Mouse (Mus musculus): ENCODE results near the gene Rtl6. TPM values are rescaled to one million over a fixed set of nuclear protein-coding genes. Genes with fewer than 3 reads are reported as not detected.

Rtl6 gene
- polyA plus RNA-seq, 1 experiment = 6.9 TPM

DNA sequence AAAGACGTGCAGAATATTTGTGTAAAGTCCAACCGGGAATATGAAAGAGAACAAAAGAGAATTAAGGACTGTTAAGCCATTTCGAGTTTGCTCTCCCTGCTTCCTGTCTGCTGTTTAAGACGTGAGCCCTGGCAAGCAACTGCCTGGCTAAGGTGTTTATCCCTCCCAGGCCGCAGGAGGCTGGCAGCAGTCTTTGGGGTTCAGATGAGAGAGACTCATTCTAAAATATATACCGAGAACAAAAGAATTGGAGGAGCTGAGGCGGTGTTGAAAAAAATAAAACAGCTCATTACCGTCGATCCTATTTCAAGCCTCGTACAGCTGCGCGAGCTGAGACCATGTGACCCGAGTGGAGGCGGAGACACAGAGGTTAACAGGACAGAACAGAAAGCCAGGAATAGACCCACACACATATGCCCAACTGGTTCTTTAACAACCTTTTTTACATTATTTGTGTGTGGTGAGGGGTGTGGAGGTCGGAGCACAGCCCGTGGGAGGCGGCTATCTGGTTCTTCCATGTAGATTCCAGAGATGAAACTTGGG is 9.0 kb upstream of the Rtl6 start:
- H3K4me1 ChIP-seq (ENCODE audit: control insufficient read depth, insufficient read depth, low read length) = no peaks in the 10 kb centered on the region
- 59% methylated on average over 17 of the region's 17 CpGs for WGBS
- H3K36me3 ChIP-seq (ENCODE audit: control insufficient read depth, insufficient read depth, low read length) = no peaks in the 10 kb centered on the region
- no peaks in the 10 kb centered on the region for H3K27me3 ChIP-seq (replicated peaks; ENCODE audit: control insufficient read depth, insufficient read depth, low read length)
- H3K4me3 ChIP-seq (ENCODE audit: insufficient read depth, low read depth, low read length) = no peak overlapping the region
- TF ChIP-seq POLR2A (IDR thresholded peaks at IDR 0.05; ENCODE audit: low read depth, low read length) (no peak), CTCF (conservative IDR thresholded peaks at IDR 0.05; ENCODE audit: insufficient read depth, insufficient read length, low read depth, low read length) (no peak)
- DNase-seq = no peak
- H3K27ac ChIP-seq (ENCODE audit: insufficient read depth, low read depth, low read length) = no peak overlapping the region

DNA sequence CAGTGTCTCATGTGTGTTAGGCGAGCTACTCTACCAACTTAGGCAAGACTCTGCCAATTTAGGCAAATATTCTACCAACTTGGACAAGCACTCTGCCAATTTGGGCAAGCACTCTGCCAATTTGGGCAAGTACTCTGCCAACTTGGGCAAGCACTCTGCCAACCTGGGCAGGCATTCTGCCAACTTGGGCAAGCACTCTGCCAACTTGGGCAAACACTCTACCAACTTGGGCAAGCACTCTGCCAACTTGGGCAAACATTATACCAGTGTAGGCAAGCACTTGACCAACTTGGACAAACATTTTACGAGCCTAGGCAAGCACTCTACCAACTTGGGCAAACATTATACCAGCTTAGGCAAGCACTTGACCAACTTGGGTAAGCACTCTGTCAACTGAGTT is 3.9 kb upstream of the Rtl6 start:
- WGBS = 68% methylated on average over 2 of the region's 2 CpGs
- H3K27me3 ChIP-seq (replicated peaks; ENCODE audit: control insufficient read depth, insufficient read depth, low read length) = no peaks in the 10 kb centered on the region
- peak; percentile 93 for DNase-seq

DNA sequence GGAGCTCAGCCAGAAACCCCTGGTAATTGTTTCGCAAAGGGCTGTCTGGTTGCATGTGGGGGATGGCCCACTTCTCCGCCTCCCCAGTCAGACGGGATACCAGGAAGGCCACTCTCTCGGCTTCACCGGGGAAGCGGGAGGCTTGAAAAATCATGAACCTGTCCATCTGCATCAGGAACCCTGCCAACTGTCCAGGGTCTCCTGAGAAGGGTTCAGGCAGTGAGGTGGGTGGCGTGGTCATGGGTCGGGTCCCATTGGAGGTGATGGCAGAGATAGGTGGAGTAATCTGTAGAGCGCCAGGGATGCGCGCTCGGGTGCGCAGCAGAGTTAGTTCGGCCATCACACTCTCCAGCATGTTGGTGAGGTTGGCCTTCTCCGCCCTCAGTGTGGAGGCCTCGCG is 949 bp downstream of the Rtl6 start:
- no peak for DNase-seq
- H3K27ac ChIP-seq (ENCODE audit: insufficient read depth, low read depth, low read length) = no peak overlapping the region
- WGBS = 97% methylated on average over 17 of the region's 17 CpGs
- no peak overlapping the region for H3K4me3 ChIP-seq (ENCODE audit: insufficient read depth, low read depth, low read length)
- no peaks in the 10 kb centered on the region for H3K36me3 ChIP-seq (ENCODE audit: control insufficient read depth, insufficient read depth, low read length)
- 0 out of 2 replicates have a peak, but pooled peaks cover 3% of the 10 kb centered on the region for H3K4me1 ChIP-seq (ENCODE audit: control insufficient read depth, insufficient read depth, low read length)
- no peaks in the 10 kb centered on the region for H3K27me3 ChIP-seq (replicated peaks; ENCODE audit: control insufficient read depth, insufficient read depth, low read length)
- TF ChIP-seq POLR2A (IDR thresholded peaks at IDR 0.05; ENCODE audit: low read depth, low read length) (no peak), CTCF (conservative IDR thresholded peaks at IDR 0.05; ENCODE audit: insufficient read depth, insufficient read length, low read depth, low read length) (no peak)

More for the DNA sequence above, 3.9 kb upstream of the Rtl6 start:
- no peaks in the 10 kb centered on the region for H3K36me3 ChIP-seq (ENCODE audit: control insufficient read depth, insufficient read depth, low read length)
- H3K4me1 ChIP-seq (ENCODE audit: control insufficient read depth, insufficient read depth, low read length) = 0 out of 2 replicates have a peak, but pooled peaks cover 3% of the 10 kb centered on the region
- no peak for TF ChIP-seq CTCF (conservative IDR thresholded peaks at IDR 0.05; ENCODE audit: insufficient read depth, insufficient read length, low read depth, low read length)
- no peak for TF ChIP-seq POLR2A (IDR thresholded peaks at IDR 0.05; ENCODE audit: low read depth, low read length)
- no peak overlapping the region for H3K27ac ChIP-seq (ENCODE audit: insufficient read depth, low read depth, low read length)
- H3K4me3 ChIP-seq (ENCODE audit: insufficient read depth, low read depth, low read length) = no peak overlapping the region

DNA sequence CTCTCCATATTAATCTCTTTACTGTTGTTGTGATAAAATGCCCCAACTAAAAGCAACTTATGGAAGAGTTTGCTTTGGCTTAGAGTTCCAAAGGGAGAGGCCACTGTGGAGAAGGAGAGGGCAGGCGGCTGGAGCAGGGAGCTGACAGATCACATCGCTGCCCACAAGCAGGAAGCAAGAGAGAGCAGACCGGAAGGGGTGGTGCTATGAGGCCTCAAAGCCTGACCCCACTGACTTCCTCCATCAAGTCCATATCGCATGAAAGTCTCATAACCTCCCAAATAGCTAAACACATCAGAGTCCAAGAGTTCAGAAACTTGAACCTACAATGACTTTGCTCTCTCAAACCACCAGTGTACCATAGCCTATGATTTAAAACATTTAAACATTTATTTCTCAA is 6.6 kb downstream of the Rtl6 start:
- no peak overlapping the region for H3K4me3 ChIP-seq (ENCODE audit: insufficient read depth, low read depth, low read length)
- 55% methylated on average over 4 of the region's 4 CpGs for WGBS
- H3K4me1 ChIP-seq (ENCODE audit: control insufficient read depth, insufficient read depth, low read length) = 0 out of 2 replicates have a peak, but pooled peaks cover 3% of the 10 kb centered on the region
- no peaks in the 10 kb centered on the region for H3K27me3 ChIP-seq (replicated peaks; ENCODE audit: control insufficient read depth, insufficient read depth, low read length)
- no peak overlapping the region for H3K27ac ChIP-seq (ENCODE audit: insufficient read depth, low read depth, low read length)
- H3K36me3 ChIP-seq (ENCODE audit: control insufficient read depth, insufficient read depth, low read length) = no peaks in the 10 kb centered on the region
- no peak for DNase-seq
- no peak for TF ChIP-seq CTCF (conservative IDR thresholded peaks at IDR 0.05; ENCODE audit: insufficient read depth, insufficient read length, low read depth, low read length)
- TF ChIP-seq POLR2A (IDR thresholded peaks at IDR 0.05; ENCODE audit: low read depth, low read length) = no peak

DNA sequence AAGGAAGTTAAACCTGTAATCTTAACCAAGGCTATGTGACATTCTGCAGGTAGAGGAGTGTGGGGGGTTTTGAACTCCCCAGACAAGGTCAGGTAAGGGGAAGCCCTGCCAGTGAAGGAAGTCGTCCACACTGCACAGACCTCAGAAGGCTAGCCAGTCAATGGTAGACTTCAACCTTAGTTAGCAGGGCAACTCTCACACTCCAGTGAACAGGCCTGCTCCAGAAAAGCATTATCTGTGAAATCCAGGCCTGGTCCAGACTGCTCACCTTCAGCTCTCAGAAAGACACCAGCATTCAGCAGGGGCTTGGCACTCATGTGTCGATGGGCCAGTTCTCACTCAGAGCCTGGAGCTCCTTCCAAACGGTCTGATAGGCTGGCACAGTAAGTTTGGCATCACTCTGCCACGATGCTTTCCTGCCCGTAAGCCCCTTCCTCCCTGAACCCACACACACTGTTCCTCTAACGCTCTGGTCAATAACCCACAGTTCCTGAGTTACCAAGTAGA is 8.3 kb downstream of the Rtl6 start:
- no peaks in the 10 kb centered on the region for H3K36me3 ChIP-seq (ENCODE audit: control insufficient read depth, insufficient read depth, low read length)
- WGBS = 52% methylated on average over 6 of the region's 6 CpGs
- no peak overlapping the region for H3K4me3 ChIP-seq (ENCODE audit: insufficient read depth, low read depth, low read length)
- H3K27me3 ChIP-seq (replicated peaks; ENCODE audit: control insufficient read depth, insufficient read depth, low read length) = no peaks in the 10 kb centered on the region
- DNase-seq = peak; percentile 76
- no peak for TF ChIP-seq CTCF (conservative IDR thresholded peaks at IDR 0.05; ENCODE audit: insufficient read depth, insufficient read length, low read depth, low read length)
- TF ChIP-seq POLR2A (IDR thresholded peaks at IDR 0.05; ENCODE audit: low read depth, low read length) = no peak
- no peak overlapping the region for H3K27ac ChIP-seq (ENCODE audit: insufficient read depth, low read depth, low read length)
- H3K4me1 ChIP-seq (ENCODE audit: control insufficient read depth, insufficient read depth, low read length) = peaks cover 6% of the 10 kb centered on the region; the same call in 1 of the 2 replicates

DNA sequence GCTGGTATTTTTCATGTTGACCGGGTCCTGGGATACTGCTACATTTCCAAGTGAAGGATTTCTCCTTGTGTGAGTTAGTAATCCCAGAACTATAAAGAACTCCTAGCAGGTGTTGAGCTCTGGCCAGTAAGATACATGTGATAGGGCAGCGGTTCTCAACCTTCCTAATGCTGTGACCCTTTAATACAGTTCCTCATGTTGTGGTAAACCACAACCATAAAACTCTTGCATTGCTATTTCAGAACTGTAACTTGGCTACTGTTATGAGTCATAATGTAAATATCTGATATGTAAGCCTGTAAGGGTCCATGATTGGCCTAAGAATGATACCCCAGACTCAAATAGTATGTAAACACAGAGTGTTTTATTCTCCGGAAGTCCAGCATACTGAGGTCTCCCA is 11.6 kb downstream of the Rtl6 start:
- H3K27me3 ChIP-seq (replicated peaks; ENCODE audit: control insufficient read depth, insufficient read depth, low read length) = no peaks in the 10 kb centered on the region
- TF ChIP-seq POLR2A (IDR thresholded peaks at IDR 0.05; ENCODE audit: low read depth, low read length) = no peak
- TF ChIP-seq CTCF (conservative IDR thresholded peaks at IDR 0.05; ENCODE audit: insufficient read depth, insufficient read length, low read depth, low read length) = no peak
- H3K4me1 ChIP-seq (ENCODE audit: control insufficient read depth, insufficient read depth, low read length) = peaks cover 6% of the 10 kb centered on the region; the same call in 1 of the 2 replicates
- no peak overlapping the region for H3K4me3 ChIP-seq (ENCODE audit: insufficient read depth, low read depth, low read length)
- no peak for DNase-seq
- 90% methylated on average over 3 of the region's 3 CpGs for WGBS
- H3K36me3 ChIP-seq (ENCODE audit: control insufficient read depth, insufficient read depth, low read length) = no peaks in the 10 kb centered on the region
- no peak overlapping the region for H3K27ac ChIP-seq (ENCODE audit: insufficient read depth, low read depth, low read length)

DNA sequence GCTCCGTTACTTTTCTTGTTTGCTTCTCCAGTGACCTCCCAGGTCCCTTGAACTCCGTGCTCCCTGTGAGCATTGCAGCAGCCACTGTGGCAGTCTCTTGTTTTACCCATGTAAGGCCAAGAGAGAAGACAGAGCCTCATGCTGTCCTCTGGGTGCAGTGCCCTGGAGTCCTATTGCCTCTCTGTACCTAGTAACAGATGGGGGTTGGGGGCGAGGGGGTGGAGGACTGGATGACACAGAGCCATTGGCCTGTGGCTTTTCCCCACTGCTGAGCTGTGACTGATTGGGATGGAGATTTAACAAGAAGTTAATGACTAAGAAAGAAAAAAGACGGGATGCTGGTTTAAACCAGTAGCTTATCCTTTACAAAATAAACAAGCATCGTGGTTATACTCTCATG is 16.4 kb downstream of the Rtl6 start:
- TF ChIP-seq POLR2A (IDR thresholded peaks at IDR 0.05; ENCODE audit: low read depth, low read length) = no peak
- no peak for TF ChIP-seq CTCF (conservative IDR thresholded peaks at IDR 0.05; ENCODE audit: insufficient read depth, insufficient read length, low read depth, low read length)
- Histone ChIP-seq H3K27ac (ENCODE audit: insufficient read depth, low read depth, low read length) (no peak overlapping the region), H3K27me3 (replicated peaks; ENCODE audit: control insufficient read depth, insufficient read depth, low read length) (no peaks in the 10 kb centered on the region), H3K36me3 (ENCODE audit: control insufficient read depth, insufficient read depth, low read length) (no peaks in the 10 kb centered on the region), H3K4me1 (ENCODE audit: control insufficient read depth, insufficient read depth, low read length) (peaks cover 3% of the 10 kb centered on the region; the same call in 1 of the 2 replicates), H3K4me3 (ENCODE audit: insufficient read depth, low read depth, low read length) (no peak overlapping the region)
- DNase-seq = peak; percentile 24
- WGBS = 40% methylated on average over 5 of the region's 5 CpGs
